Mouse (Mus musculus) right cerebral cortex, postnatal 14 days (tissue): ENCODE data around the gene Pcp4l1.
"Not testable (repeated sequence)": the region's sequence is repeated elsewhere in the genome, so short reads cannot be mapped to it uniquely, and the experiment has no call there.

ENCODE experiments used
- DNase-seq: peaks from one replicate; pipeline ENCODE4 v3.0.0; 2022

Gene Pcp4l1

GRCm38 (mm10) chr1:171187851-171188700 is 8.0 kb downstream of the Pcp4l1 start:
- no peak for DNase-seq

- no peak for DNase-seq
Measured at GRCm38 (mm10) chr1:171185655-171186054, 10.4 kb downstream of the Pcp4l1 start.

- DNase-seq = no peak
Measured at GRCm38 (mm10) chr1:171184314-171184713, 11.8 kb downstream of the Pcp4l1 start.

GRCm38 (mm10) chr1:171183620-171184019 is 12.4 kb downstream of the Pcp4l1 start:
- DNase-seq = no peak

- DNase-seq = no peak
Measured at GRCm38 (mm10) chr1:171183025-171183424, 13.0 kb downstream of the Pcp4l1 start.

GRCm38 (mm10) chr1:171179487-171180171 is 16.4 kb downstream of the Pcp4l1 start:
- no peak for DNase-seq

- no peak for DNase-seq
Measured at GRCm38 (mm10) chr1:171172779-171173178, 23.3 kb downstream of the Pcp4l1 start.

- DNase-seq = no peak
Measured at GRCm38 (mm10) chr1:171171138-171171537, 24.9 kb downstream of the Pcp4l1 start.

- no peak for DNase-seq
Measured at GRCm38 (mm10) chr1:171169913-171170312, 26.2 kb downstream of the Pcp4l1 start.

GRCm38 (mm10) chr1:171168906-171169305 is 27.2 kb downstream of the Pcp4l1 start:
- DNase-seq = no peak

GRCm38 (mm10) chr1:171165629-171166345 is 30.3 kb downstream of the Pcp4l1 start:
- no peak for DNase-seq

GRCm38 (mm10) chr1:171164258-171164657 is 31.8 kb downstream of the Pcp4l1 start:
- DNase-seq = no peak

GRCm38 (mm10) chr1:171162526-171162925 is 33.5 kb downstream of the Pcp4l1 start:
- DNase-seq = no peak

- DNase-seq = no peak
Measured at GRCm38 (mm10) chr1:171159485-171159975, 36.5 kb downstream of the Pcp4l1 start.

- no peak for DNase-seq
Measured at GRCm38 (mm10) chr1:171157965-171158364, 38.1 kb downstream of the Pcp4l1 start.

GRCm38 (mm10) chr1:171156644-171157043 is 39.4 kb downstream of the Pcp4l1 start:
- no peak for DNase-seq

GRCm38 (mm10) chr1:171151966-171152365 is 44.1 kb downstream of the Pcp4l1 start:
- no peak for DNase-seq

GRCm38 (mm10) chr1:171150838-171151391 is 45.2 kb downstream of the Pcp4l1 start:
- DNase-seq = no peak

GRCm38 (mm10) chr1:171149974-171150760 is 45.9 kb downstream of the Pcp4l1 start, which contains the start of the genes Sdhc and Mpz:
Gene Sdhc (minus strand): TSS chr1:171150603.
Gene Mpz (plus strand): TSS chr1:171150711.
- DNase-seq = peak; percentile 92

GRCm38 (mm10) chr1:171142981-171143380 is 53.1 kb downstream of the Pcp4l1 start:
- DNase-seq = not testable (repeated sequence)

- DNase-seq = not testable (repeated sequence)
Measured at GRCm38 (mm10) chr1:171137486-171138155, 58.4 kb downstream of the Pcp4l1 start.
